Mouse (Mus musculus): ENCODE data around the gene Scaf1. TPM values are rescaled to one million over a fixed set of nuclear protein-coding genes. Genes with fewer than 3 reads are reported as not detected.

Gene Scaf1
- polyA plus RNA-seq, 1 experiment from 2014 or later = 40.0 TPM

DNA sequence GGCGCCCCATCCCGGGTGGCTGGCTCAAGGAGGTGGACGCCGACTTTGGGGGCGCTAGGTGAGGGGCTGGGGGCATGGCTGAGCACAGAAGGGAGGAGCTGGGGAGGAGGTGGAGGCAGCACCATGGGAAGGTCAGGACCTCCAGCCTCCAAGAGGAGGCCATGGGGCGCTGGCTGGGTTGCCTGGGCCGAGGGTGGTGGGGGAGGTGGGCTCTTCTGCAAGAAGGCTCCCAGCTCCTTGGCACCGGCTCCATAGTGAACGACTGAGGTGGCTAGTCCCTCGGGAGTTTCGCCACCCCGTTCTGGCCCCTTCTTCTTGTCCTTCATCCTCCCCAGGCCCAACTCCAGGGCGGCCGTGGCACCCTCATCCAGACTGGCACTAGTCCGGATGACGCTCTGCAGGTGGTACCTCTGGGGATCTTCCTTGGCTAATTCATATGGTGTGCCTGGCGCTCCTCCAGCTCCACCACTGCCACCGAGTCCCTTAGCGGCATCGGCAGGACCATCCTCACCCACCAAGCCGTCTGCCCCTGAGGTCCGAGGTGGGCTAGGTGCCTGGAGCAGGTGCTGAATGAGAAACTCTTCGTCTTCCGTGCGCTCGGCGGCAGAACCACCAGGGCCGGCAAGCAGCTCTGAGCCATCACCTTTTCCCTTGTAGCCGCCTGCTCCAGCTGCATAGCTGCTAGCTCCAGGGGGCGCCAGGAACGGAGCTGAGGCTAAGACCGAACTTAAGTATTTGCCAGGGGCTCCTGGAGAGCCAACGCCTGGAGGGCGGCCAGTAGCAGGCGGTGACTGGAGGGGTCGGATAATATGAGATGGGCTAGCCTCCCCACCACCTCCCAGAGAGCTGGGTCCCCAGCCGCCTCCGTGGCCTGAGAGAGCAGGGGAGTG, 32.1 kb upstream of the Scaf1 start:
- no peak overlapping the region for H3K9ac ChIP-seq (replicated peaks; ENCODE audit: low read length)
- no peak overlapping the region for H3K4me3 ChIP-seq (ENCODE audit: low read depth, low read length)
- ATAC-seq (replicated peaks; ENCODE audit: insufficient number of reproducible peaks, low FRiP score, low TSS enrichment, low read depth) (no peak), DNase-seq (ENCODE audit: low spot score) (no peak)
- H3K27me3 ChIP-seq (ENCODE audit: control insufficient read depth, insufficient read depth, low read length) = no peaks in the 10 kb centered on the region
- H3K36me3 ChIP-seq (replicated peaks; ENCODE audit: control insufficient read depth, insufficient read depth, low read depth, low read length) = peaks cover 53% of the 10 kb centered on the region
- WGBS = 93% methylated on average over 38 of the region's 38 CpGs
- no peak overlapping the region; the same call in 1 of the 2 replicates for H3K4me2 ChIP-seq (ENCODE audit: low read depth, low read length)
- H3K27ac ChIP-seq (replicated peaks; ENCODE audit: low read depth, low read length) = no peak overlapping the region
- no peaks in the 10 kb centered on the region for H3K9me3 ChIP-seq (replicated peaks; ENCODE audit: control insufficient read depth, low read length)
- peaks cover 5% of the 10 kb centered on the region; the same call in 1 of the 2 replicates for H3K4me1 ChIP-seq (ENCODE audit: control insufficient read depth, insufficient read depth, low read length)

DNA sequence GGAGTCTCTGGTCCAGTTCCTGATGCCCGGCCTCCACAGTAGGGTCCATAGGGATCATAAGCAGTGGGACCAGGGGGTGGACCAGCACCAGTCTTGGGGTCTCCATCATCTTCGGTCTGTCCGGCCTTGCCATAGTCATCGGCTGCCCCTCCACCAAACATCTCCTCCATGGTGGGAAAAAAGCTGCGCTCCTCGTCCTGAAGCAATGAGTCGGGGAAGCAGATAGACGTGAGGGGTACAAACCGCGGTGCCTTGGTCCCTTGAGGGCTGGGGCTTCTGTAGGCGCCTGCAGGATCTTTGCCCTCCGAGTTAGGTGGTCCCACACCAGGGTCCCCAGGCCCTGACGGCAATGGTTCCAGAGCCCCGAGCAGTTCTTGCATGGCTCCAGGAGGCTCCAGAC, 31.3 kb upstream of the Scaf1 start:
- Histone ChIP-seq H3K9me3 (replicated peaks; ENCODE audit: control insufficient read depth, low read length) (no peaks in the 10 kb centered on the region), H3K4me2 (ENCODE audit: low read depth, low read length) (no peak overlapping the region; the same call in 1 of the 2 replicates), H3K4me3 (ENCODE audit: low read depth, low read length) (no peak overlapping the region), H3K27me3 (ENCODE audit: control insufficient read depth, insufficient read depth, low read length) (no peaks in the 10 kb centered on the region), H3K9ac (replicated peaks; ENCODE audit: low read length) (no peak overlapping the region), H3K27ac (replicated peaks; ENCODE audit: low read depth, low read length) (no peak overlapping the region), H3K4me1 (ENCODE audit: control insufficient read depth, insufficient read depth, low read length) (peaks cover 5% of the 10 kb centered on the region; the same call in 1 of the 2 replicates), H3K36me3 (replicated peaks; ENCODE audit: control insufficient read depth, insufficient read depth, low read depth, low read length) (peaks cover 59% of the 10 kb centered on the region)
- DNase-seq (ENCODE audit: low spot score) (no peak), ATAC-seq (replicated peaks; ENCODE audit: insufficient number of reproducible peaks, low FRiP score, low TSS enrichment, low read depth) (no peak)
- WGBS = 97% methylated on average over 14 of the region's 14 CpGs

DNA sequence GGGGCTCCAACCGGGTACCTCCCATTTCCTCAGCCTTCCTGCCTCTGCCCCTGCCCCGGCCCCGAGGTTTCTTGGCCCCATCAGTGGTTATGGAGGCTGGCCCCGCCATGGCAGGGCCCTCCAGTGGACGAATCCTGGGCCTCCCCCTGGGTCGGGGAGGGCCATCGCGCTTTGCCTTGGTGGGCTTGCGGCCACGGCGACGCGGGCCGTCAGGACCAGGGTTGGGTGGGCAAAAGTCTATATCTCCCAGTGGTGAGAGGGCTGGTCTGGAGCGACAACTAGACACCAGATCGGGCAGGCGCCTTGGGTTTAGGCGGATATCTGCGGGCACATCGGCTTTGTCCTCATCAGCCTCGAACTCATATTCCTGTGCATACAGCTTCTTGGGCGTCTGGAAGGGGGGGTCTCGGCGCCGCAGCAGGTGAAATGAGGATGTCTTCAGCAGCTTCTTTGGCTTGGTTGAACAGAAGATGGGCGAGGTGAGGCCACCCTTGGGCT, 30.7 kb upstream of the Scaf1 start:
- H3K36me3 ChIP-seq (replicated peaks; ENCODE audit: control insufficient read depth, insufficient read depth, low read depth, low read length) = peaks cover 63% of the 10 kb centered on the region
- WGBS = 94% methylated on average over 26 of the region's 26 CpGs
- H3K4me2 ChIP-seq (ENCODE audit: low read depth, low read length) = no peak overlapping the region
- DNase-seq (ENCODE audit: low spot score) = no peak
- no peak for ATAC-seq (replicated peaks; ENCODE audit: insufficient number of reproducible peaks, low FRiP score, low TSS enrichment, low read depth)
- H3K9ac ChIP-seq (replicated peaks; ENCODE audit: low read length) = no peak overlapping the region
- H3K27me3 ChIP-seq (ENCODE audit: control insufficient read depth, insufficient read depth, low read length) = no peaks in the 10 kb centered on the region
- no peaks in the 10 kb centered on the region for H3K9me3 ChIP-seq (replicated peaks; ENCODE audit: control insufficient read depth, low read length)
- no peak overlapping the region for H3K27ac ChIP-seq (replicated peaks; ENCODE audit: low read depth, low read length)
- H3K4me3 ChIP-seq (ENCODE audit: low read depth, low read length) = no peak overlapping the region
- H3K4me1 ChIP-seq (ENCODE audit: control insufficient read depth, insufficient read depth, low read length) = peaks cover 5% of the 10 kb centered on the region; the same call in 1 of the 2 replicates

DNA sequence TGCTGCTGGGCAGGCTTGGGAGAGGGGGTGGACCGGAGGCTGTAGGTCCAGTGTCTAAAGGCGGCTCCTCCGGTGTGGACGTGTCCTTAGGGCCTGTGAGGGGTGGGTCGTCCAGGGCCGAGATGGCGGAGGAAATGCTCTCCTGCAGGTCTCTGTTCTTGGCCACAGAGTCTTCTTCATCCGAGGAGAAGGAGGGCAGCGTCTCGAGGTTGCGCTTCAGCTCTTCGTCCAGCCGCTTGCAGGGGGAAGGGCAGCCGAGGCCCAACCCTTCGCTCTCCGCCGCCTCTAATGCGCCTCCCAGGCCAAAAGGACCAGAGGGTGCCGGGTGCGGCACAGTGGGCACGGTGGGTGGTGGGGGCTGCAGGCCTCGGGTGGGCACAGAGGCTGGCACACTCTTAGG, 29.6 kb upstream of the Scaf1 start:
- Histone ChIP-seq H3K27me3 (ENCODE audit: control insufficient read depth, insufficient read depth, low read length) (no peaks in the 10 kb centered on the region), H3K36me3 (replicated peaks; ENCODE audit: control insufficient read depth, insufficient read depth, low read depth, low read length) (peaks cover 63% of the 10 kb centered on the region), H3K4me1 (ENCODE audit: control insufficient read depth, insufficient read depth, low read length) (peaks cover 2% of the 10 kb centered on the region; the same call in 1 of the 2 replicates), H3K4me3 (ENCODE audit: low read depth, low read length) (no peak overlapping the region), H3K9me3 (replicated peaks; ENCODE audit: control insufficient read depth, low read length) (no peaks in the 10 kb centered on the region), H3K9ac (replicated peaks; ENCODE audit: low read length) (no peak overlapping the region), H3K4me2 (ENCODE audit: low read depth, low read length) (no peak overlapping the region), H3K27ac (replicated peaks; ENCODE audit: low read depth, low read length) (no peak overlapping the region)
- no peak for ATAC-seq (replicated peaks; ENCODE audit: insufficient number of reproducible peaks, low FRiP score, low TSS enrichment, low read depth)
- no peak for DNase-seq (ENCODE audit: low spot score)
- 92% methylated on average over 22 of the region's 22 CpGs for WGBS

DNA sequence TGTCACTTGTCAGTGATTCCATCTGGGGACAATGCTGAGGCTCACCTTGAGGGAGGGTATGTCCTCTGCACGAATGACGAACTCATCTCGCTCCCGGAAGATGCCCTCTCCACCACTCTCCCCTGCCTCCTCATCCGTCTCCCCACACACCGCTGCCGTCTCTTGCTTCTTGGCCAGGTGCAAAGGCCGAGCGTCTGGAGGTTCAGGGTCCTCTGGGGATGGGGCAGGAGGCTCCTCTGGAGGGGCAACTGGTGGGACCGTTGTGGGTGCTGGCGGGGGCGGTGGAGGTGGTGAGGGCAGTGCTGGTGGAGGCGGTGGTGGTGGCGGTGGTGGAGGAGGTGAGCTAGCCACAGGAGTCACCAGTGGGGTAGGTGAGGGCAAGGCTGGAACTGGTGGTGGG, 27.1 kb upstream of the Scaf1 start:
- H3K9me3 ChIP-seq (replicated peaks; ENCODE audit: control insufficient read depth, low read length) = no peaks in the 10 kb centered on the region
- no peak overlapping the region for H3K4me2 ChIP-seq (ENCODE audit: low read depth, low read length)
- no peaks in the 10 kb centered on the region; the same call in 1 of the 2 replicates for H3K4me1 ChIP-seq (ENCODE audit: control insufficient read depth, insufficient read depth, low read length)
- H3K27ac ChIP-seq (replicated peaks; ENCODE audit: low read depth, low read length) = no peak overlapping the region
- DNase-seq (ENCODE audit: low spot score) (no peak), ATAC-seq (replicated peaks; ENCODE audit: insufficient number of reproducible peaks, low FRiP score, low TSS enrichment, low read depth) (no peak; the same call in 1 of the 2 replicates)
- H3K27me3 ChIP-seq (ENCODE audit: control insufficient read depth, insufficient read depth, low read length) = no peaks in the 10 kb centered on the region
- 93% methylated on average over 14 of the region's 14 CpGs for WGBS
- no peak overlapping the region for H3K4me3 ChIP-seq (ENCODE audit: low read depth, low read length)
- H3K9ac ChIP-seq (replicated peaks; ENCODE audit: low read length) = no peak overlapping the region
- peaks cover 46% of the 10 kb centered on the region for H3K36me3 ChIP-seq (replicated peaks; ENCODE audit: control insufficient read depth, insufficient read depth, low read depth, low read length)

DNA sequence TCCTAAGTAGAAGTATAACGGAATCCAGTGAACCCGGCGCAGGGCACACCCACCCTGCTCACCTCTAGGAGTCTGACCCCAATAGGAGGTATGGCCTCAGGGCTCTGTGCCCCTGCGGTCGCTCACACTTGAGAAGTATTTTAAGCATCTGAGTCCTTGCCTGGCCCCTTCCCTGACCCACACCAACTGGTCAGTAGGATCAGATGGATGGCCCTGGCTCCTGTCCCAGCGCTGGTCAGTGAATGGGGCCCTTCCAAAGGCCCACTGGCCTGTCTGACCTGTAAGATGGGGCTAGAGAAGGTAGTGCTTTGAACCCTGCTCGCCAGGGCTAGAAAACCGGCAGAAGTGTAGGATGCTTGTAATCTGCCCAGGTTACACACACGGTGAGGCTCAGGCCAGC, 24.7 kb upstream of the Scaf1 start:
- Histone ChIP-seq H3K27me3 (ENCODE audit: control insufficient read depth, insufficient read depth, low read length) (no peaks in the 10 kb centered on the region), H3K4me2 (ENCODE audit: low read depth, low read length) (no peak overlapping the region), H3K4me3 (ENCODE audit: low read depth, low read length) (no peak overlapping the region), H3K27ac (replicated peaks; ENCODE audit: low read depth, low read length) (no peak overlapping the region), H3K36me3 (replicated peaks; ENCODE audit: control insufficient read depth, insufficient read depth, low read depth, low read length) (peaks cover 32% of the 10 kb centered on the region), H3K9me3 (replicated peaks; ENCODE audit: control insufficient read depth, low read length) (no peaks in the 10 kb centered on the region), H3K4me1 (ENCODE audit: control insufficient read depth, insufficient read depth, low read length) (no peaks in the 10 kb centered on the region), H3K9ac (replicated peaks; ENCODE audit: low read length) (no peak overlapping the region)
- no peak for DNase-seq (ENCODE audit: low spot score)
- ATAC-seq (replicated peaks; ENCODE audit: insufficient number of reproducible peaks, low FRiP score, low TSS enrichment, low read depth) = no peak; the same call in 1 of the 2 replicates
- 87% methylated on average over 9 of the region's 9 CpGs for WGBS

DNA sequence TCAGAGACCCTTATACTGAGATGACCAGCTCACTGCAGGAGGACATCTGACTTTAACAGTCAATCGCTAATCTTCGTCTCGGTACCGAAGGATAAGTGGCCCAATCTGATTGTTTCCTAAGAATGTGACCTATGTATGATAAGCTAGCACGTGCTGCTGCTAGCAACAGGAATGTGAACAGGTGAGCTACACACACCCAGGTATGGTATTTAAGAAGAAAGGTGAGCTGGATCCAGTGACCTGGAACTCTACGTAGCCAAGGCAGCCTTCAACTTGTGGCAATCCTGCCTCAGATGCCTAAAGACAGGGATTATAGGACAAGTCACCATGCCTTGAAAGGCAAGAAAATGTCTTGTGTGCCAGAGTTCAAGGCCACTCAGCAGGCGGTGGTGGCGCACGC, 22.2 kb upstream of the Scaf1 start:
- Histone ChIP-seq H3K9ac (replicated peaks; ENCODE audit: low read length) (no peak overlapping the region), H3K4me1 (ENCODE audit: control insufficient read depth, insufficient read depth, low read length) (no peaks in the 10 kb centered on the region), H3K9me3 (replicated peaks; ENCODE audit: control insufficient read depth, low read length) (no peaks in the 10 kb centered on the region), H3K27ac (replicated peaks; ENCODE audit: low read depth, low read length) (no peak overlapping the region), H3K4me3 (ENCODE audit: low read depth, low read length) (no peak overlapping the region), H3K27me3 (ENCODE audit: control insufficient read depth, insufficient read depth, low read length) (no peaks in the 10 kb centered on the region), H3K4me2 (ENCODE audit: low read depth, low read length) (no peak overlapping the region), H3K36me3 (replicated peaks; ENCODE audit: control insufficient read depth, insufficient read depth, low read depth, low read length) (peaks cover 34% of the 10 kb centered on the region)
- ATAC-seq (replicated peaks; ENCODE audit: insufficient number of reproducible peaks, low FRiP score, low TSS enrichment, low read depth) (no peak), DNase-seq (ENCODE audit: low spot score) (no peak)
- WGBS = 92% methylated on average over 9 of the region's 9 CpGs

DNA sequence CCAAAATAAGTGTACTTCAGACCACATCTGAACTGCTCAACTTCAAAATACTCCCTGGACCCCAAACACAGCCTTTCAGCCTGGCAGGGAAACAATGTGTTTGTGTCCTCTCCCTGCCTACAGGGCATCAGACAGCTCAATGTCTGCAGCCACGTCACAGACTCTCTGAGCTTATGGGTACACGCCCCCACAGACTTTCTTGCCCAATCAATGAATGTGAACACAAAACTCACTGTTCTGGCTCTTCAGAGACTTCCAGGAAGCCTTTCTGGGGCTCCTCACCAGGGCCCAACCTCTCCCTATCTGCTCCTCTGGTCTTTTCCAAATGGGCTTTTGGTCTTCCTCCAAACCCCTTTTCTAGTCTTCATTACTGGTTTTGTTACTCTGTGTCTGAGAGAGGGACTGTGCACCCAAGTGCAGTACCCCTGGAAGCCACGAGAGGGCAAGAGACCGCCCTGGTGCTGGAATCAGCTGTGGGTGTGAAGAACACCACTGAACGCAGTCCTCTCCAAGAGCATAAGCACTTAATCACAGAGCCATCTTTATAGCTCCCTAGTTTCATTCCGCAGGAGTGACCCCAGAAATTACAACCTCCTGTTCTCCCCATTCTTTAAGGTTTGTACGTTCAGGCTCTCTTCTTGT, 21.7 kb upstream of the Scaf1 start:
- no peak overlapping the region for H3K27ac ChIP-seq (replicated peaks; ENCODE audit: low read depth, low read length)
- ATAC-seq (replicated peaks; ENCODE audit: insufficient number of reproducible peaks, low FRiP score, low TSS enrichment, low read depth) = no peak

More for the DNA sequence above, 21.7 kb upstream of the Scaf1 start:
- no peak overlapping the region for H3K9ac ChIP-seq (replicated peaks; ENCODE audit: low read length)
- H3K27me3 ChIP-seq (ENCODE audit: control insufficient read depth, insufficient read depth, low read length) = no peaks in the 10 kb centered on the region
- no peak overlapping the region for H3K4me3 ChIP-seq (ENCODE audit: low read depth, low read length)
- peaks cover 34% of the 10 kb centered on the region for H3K36me3 ChIP-seq (replicated peaks; ENCODE audit: control insufficient read depth, insufficient read depth, low read depth, low read length)
- no peaks in the 10 kb centered on the region for H3K9me3 ChIP-seq (replicated peaks; ENCODE audit: control insufficient read depth, low read length)
- H3K4me2 ChIP-seq (ENCODE audit: low read depth, low read length) = no peak overlapping the region
- H3K4me1 ChIP-seq (ENCODE audit: control insufficient read depth, insufficient read depth, low read length) = no peaks in the 10 kb centered on the region
- DNase-seq (ENCODE audit: low spot score) = peak; percentile 64
- 72% methylated on average over 7 of the region's 7 CpGs for WGBS

Measured in embryonic facial prominence, embryonic 11.5 days (tissue).